Mouse (Mus musculus) erythroblast, embryonic 14.5 days (primary cell): ENCODE measurements around the gene Sec14l1. TPM values are rescaled to one million over a fixed set of nuclear protein-coding genes. Genes with fewer than 3 reads are reported as not detected.
A peak's percentile ranks its signal among the peaks of the same experiment; 100 is the strongest.

Experiments
- H3K27me3 ChIP-seq: 2 replicates; pipeline ENCODE4 v1.6.1; 2012; ENCODE audit warnings: inconsistent platforms; ENCODE audit not compliant: control insufficient read depth
- H3K36me3 ChIP-seq: 2 replicates; pipeline ENCODE4 v1.6.1; 2012; ENCODE audit warnings: mild to moderate bottlenecking, inconsistent platforms; ENCODE audit not compliant: control insufficient read depth
- H3K4me1 ChIP-seq: 2 replicates; pipeline ENCODE4 v1.6.1; 2012; ENCODE audit warnings: inconsistent platforms; ENCODE audit not compliant: control insufficient read depth
- H3K4me3 ChIP-seq: replicated peaks from 2 replicates; pipeline ENCODE3; 2012; ENCODE audit warnings: moderate library complexity, mild to moderate bottlenecking, inconsistent platforms
- H3K9me3 ChIP-seq: 2 replicates; pipeline ENCODE4 v1.6.1; 2012; ENCODE audit warnings: low read length, inconsistent platforms, mixed read lengths; ENCODE audit not compliant: control insufficient read depth
- GATA1 ChIP-seq: IDR thresholded peaks from 2 replicates; pipeline ENCODE4 v1.6.1; 2012; ENCODE audit warnings: low read length, inconsistent platforms, mixed read lengths
- TAL1 ChIP-seq: IDR thresholded peaks from 3 replicates; pipeline ENCODE4 v1.6.1; 2012; ENCODE audit warnings: low read length, inconsistent platforms, mixed read lengths
- polyA plus RNA-seq: library from polyadenylated mRNA; stranded (reverse); fragments of >175 nt; gene quantifications from 2 replicates; pipeline ENCODE4 v1.2.3, GENCODE M21; 2012

Gene Sec14l1
- polyA plus RNA-seq, 1 experiment: 11.2 TPM

- TF ChIP-seq GATA1 (no peak), TAL1 (no peak)
- Histone ChIP-seq H3K27me3 (peaks cover 3% of the 10 kb centered on the region), H3K36me3 (peaks cover under 1% of the 10 kb centered on the region), H3K4me1 (peaks cover 12% of the 10 kb centered on the region), H3K4me3 (no peak overlapping the region), H3K9me3 (no peaks in the 10 kb centered on the region)
Measured at GRCm38 (mm10) chr11:117086215-117086614, 28.8 kb upstream of the Sec14l1 start.

GRCm38 (mm10) chr11:117087036-117087799, 27.8 kb upstream of the Sec14l1 start:
- Histone ChIP-seq H3K27me3 (peaks cover 12% of the 10 kb centered on the region), H3K9me3 (no peaks in the 10 kb centered on the region), H3K36me3 (no peaks in the 10 kb centered on the region), H3K4me1 (peaks cover 6% of the 10 kb centered on the region), H3K4me3 (no peak overlapping the region)
- no peak for TF ChIP-seq GATA1
- TF ChIP-seq TAL1: no peak

GRCm38 (mm10) chr11:117088271-117088991, 26.5 kb upstream of the Sec14l1 start:
- Histone ChIP-seq H3K4me3 (no peak overlapping the region), H3K9me3 (no peaks in the 10 kb centered on the region), H3K36me3 (no peaks in the 10 kb centered on the region), H3K27me3 (peaks cover 18% of the 10 kb centered on the region), H3K4me1 (peaks cover 7% of the 10 kb centered on the region)
- TF ChIP-seq GATA1: no peak
- TF ChIP-seq TAL1: no peak

GRCm38 (mm10) chr11:117089673-117090419, 25.1 kb upstream of the Sec14l1 start:
- Histone ChIP-seq H3K36me3 (no peaks in the 10 kb centered on the region), H3K27me3 (peaks cover 23% of the 10 kb centered on the region), H3K4me1 (peaks cover 9% of the 10 kb centered on the region), H3K4me3 (no peak overlapping the region), H3K9me3 (no peaks in the 10 kb centered on the region)
- no peak for TF ChIP-seq TAL1
- no peak for TF ChIP-seq GATA1

GRCm38 (mm10) chr11:117091406-117091805, 23.6 kb upstream of the Sec14l1 start:
- TF ChIP-seq GATA1: no peak
- no peak for TF ChIP-seq TAL1
- H3K4me3 ChIP-seq: no peak overlapping the region
- H3K36me3 ChIP-seq: no peaks in the 10 kb centered on the region
- H3K4me1 ChIP-seq: peaks cover 9% of the 10 kb centered on the region
- H3K9me3 ChIP-seq: no peaks in the 10 kb centered on the region
- H3K27me3 ChIP-seq: peaks cover 33% of the 10 kb centered on the region

- TF ChIP-seq TAL1 (no peak), GATA1 (no peak)
- H3K36me3 ChIP-seq: no peaks in the 10 kb centered on the region
- H3K4me1 ChIP-seq: peaks cover 9% of the 10 kb centered on the region
- H3K27me3 ChIP-seq: peaks cover 33% of the 10 kb centered on the region
- no peaks in the 10 kb centered on the region for H3K9me3 ChIP-seq
- no peak overlapping the region for H3K4me3 ChIP-seq
Measured at GRCm38 (mm10) chr11:117091845-117092244, 23.1 kb upstream of the Sec14l1 start.

GRCm38 (mm10) chr11:117092711-117093110, 22.3 kb upstream of the Sec14l1 start:
- no peak for TF ChIP-seq TAL1
- no peak for TF ChIP-seq GATA1

GRCm38 (mm10) chr11:117093900-117094552, 20.9 kb upstream of the Sec14l1 start:
- peaks cover 33% of the 10 kb centered on the region for H3K27me3 ChIP-seq
- H3K36me3 ChIP-seq: no peaks in the 10 kb centered on the region

More at GRCm38 (mm10) chr11:117092711-117093110, 22.3 kb upstream of the Sec14l1 start:
- H3K4me3 ChIP-seq: no peak overlapping the region
- H3K9me3 ChIP-seq: no peaks in the 10 kb centered on the region
- H3K36me3 ChIP-seq: no peaks in the 10 kb centered on the region
- H3K4me1 ChIP-seq: peaks cover 9% of the 10 kb centered on the region
- peaks cover 33% of the 10 kb centered on the region for H3K27me3 ChIP-seq

More at GRCm38 (mm10) chr11:117093900-117094552, 20.9 kb upstream of the Sec14l1 start:
- no peak overlapping the region for H3K4me3 ChIP-seq
- H3K9me3 ChIP-seq: no peaks in the 10 kb centered on the region
- H3K4me1 ChIP-seq: peaks cover 6% of the 10 kb centered on the region
- peak; percentile 20; the same call in 1 of the 2 replicates for TF ChIP-seq GATA1
- no peak for TF ChIP-seq TAL1
